Mouse (Mus musculus) macrophage (primary cell): ENCODE data around the gene Grip1. TPM values are rescaled to one million over a fixed set of nuclear protein-coding genes. Genes with fewer than 3 reads are reported as not detected.

Experiments used
- H3K27ac ChIP-seq: fragments of 350-480 bp; formaldehyde crosslinking; 2 replicates; pipeline ENCODE4 v1.9.0; 2021
- H3K36me3 ChIP-seq: fragments of 350-480 bp; formaldehyde crosslinking; 2 replicates; pipeline ENCODE4 v1.9.0; 2021; ENCODE audit errors: inconsistent target
- H3K4me3 ChIP-seq: fragments of 350-480 bp; formaldehyde crosslinking; 2 replicates; pipeline ENCODE4 v1.9.0; 2021; ENCODE audit errors: inconsistent target
- H3K79me2 ChIP-seq: fragments of 350-480 bp; formaldehyde crosslinking; 2 replicates; pipeline ENCODE4 v1.9.0; 2021; ENCODE audit errors: inconsistent target
- WGBS: methylation state at CpG from one replicate; pipeline ENCODE4 v1.1.7; 2026; ENCODE audit warnings: inconsistent platforms; ENCODE audit not compliant: missing documents; 5-methylcytosine and 5-hydroxymethylcytosine counted together
- polyA plus RNA-seq: library from polyadenylated mRNA; stranded (reverse); fragments of 250-400 nt; gene quantifications from 3 replicates; pipeline ENCODE4 v1.2.4, GENCODE M21; 2018; ENCODE audit warnings: inconsistent platforms

Grip1 gene
- polyA plus RNA-seq, 1 experiment from 2014 or later = not detected

GRCm38 (mm10) chr10:120031316-120031715 lies 577.7 kb downstream of the Grip1 start:
- 89% methylated on average over 8 of the region's 8 CpGs for WGBS
- no peaks in the 10 kb centered on the region for H3K79me2 ChIP-seq
- no peak overlapping the region for H3K27ac ChIP-seq
- no peaks in the 10 kb centered on the region for H3K36me3 ChIP-seq
- no peak overlapping the region for H3K4me3 ChIP-seq

DNA sequence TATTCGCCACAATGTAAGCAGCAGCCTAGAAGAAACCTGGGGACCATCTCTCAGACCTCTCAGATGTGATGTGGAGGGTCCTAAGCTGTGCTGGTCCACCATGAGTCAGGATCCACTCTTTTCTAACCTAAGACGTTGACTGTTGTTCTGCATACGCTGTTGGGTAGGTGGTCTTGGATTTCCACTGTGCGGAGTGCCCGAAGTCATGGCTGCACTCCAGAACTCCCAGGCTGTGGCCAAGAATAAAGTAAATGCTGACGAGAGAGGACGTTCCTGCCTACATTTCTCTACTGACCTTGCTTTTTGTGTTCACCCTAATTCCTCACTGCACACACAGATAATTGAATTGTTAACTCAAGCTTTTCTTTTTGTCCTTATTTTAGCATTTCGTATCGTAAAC lies 580.2 kb downstream of the Grip1 start:
- Histone ChIP-seq H3K36me3 (no peaks in the 10 kb centered on the region), H3K4me3 (no peak overlapping the region), H3K79me2 (no peaks in the 10 kb centered on the region), H3K27ac (no peak overlapping the region)
- WGBS = 90% methylated on average over 7 of the region's 9 CpGs

GRCm38 (mm10) chr10:120035211-120035733 lies 581.6 kb downstream of the Grip1 start:
- Histone ChIP-seq H3K27ac (no peak overlapping the region), H3K79me2 (no peaks in the 10 kb centered on the region), H3K4me3 (no peak overlapping the region), H3K36me3 (no peaks in the 10 kb centered on the region)
- 63% methylated on average over 15 of the region's 15 CpGs for WGBS

GRCm38 (mm10) chr10:120035824-120036223 lies 582.2 kb downstream of the Grip1 start:
- H3K27ac ChIP-seq = no peak overlapping the region
- H3K4me3 ChIP-seq = no peak overlapping the region
- no peaks in the 10 kb centered on the region for H3K79me2 ChIP-seq
- WGBS = 81% methylated on average over 6 of the region's 6 CpGs
- H3K36me3 ChIP-seq = no peaks in the 10 kb centered on the region

- no peaks in the 10 kb centered on the region for H3K36me3 ChIP-seq
- H3K27ac ChIP-seq = no peak overlapping the region
- no peak overlapping the region for H3K4me3 ChIP-seq
- 89% methylated on average over 5 of the region's 5 CpGs for WGBS
- no peaks in the 10 kb centered on the region for H3K79me2 ChIP-seq
Measured at GRCm38 (mm10) chr10:120038194-120038593, 584.6 kb downstream of the Grip1 start.

- Histone ChIP-seq H3K79me2 (no peaks in the 10 kb centered on the region), H3K27ac (no peak overlapping the region), H3K36me3 (no peaks in the 10 kb centered on the region), H3K4me3 (no peak overlapping the region)
- WGBS = 94% methylated on average over 6 of the region's 6 CpGs
Measured at GRCm38 (mm10) chr10:120044237-120044636, 590.6 kb downstream of the Grip1 start.

GRCm38 (mm10) chr10:120044714-120045234 lies 591.1 kb downstream of the Grip1 start:
- WGBS = 83% methylated on average over 1 of the region's 2 CpGs
- H3K36me3 ChIP-seq = no peaks in the 10 kb centered on the region

DNA sequence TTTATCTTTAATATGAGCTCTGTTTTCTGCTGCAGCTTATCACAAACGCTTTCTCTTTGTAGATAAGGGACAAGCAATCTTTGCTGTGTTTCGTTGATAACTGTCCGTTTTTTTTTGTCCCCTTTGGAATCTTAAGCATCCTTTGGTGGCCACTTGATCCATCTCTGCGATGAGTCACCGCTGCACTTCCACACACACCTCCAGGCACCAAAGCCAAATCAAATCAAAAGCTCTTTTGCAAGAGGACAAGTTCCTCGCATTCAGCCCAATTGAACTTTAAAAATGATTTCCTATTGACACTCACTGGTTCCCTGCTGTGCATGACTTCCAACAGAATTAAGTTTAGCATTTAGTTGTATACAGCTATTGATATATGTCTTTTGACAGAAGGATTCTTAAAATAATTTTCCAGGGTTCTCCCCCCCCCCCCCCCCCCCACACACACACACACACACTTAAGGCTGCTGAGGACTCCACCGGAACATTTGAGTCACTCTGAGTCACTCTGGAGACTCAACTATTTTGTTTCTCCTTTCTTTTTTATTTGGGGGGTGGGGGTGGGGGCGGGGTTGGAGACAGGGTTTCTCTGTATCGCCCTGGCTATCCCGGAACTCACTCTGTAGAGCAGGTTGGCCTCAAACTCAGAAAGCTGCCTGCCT lies 607.1 kb downstream of the Grip1 start:
- whole genome bisulfite sequencing = 92% methylated on average over 10 of the region's 10 CpGs
- H3K4me3 ChIP-seq = no peak overlapping the region
- no peak overlapping the region for H3K27ac ChIP-seq
- H3K36me3 ChIP-seq = no peaks in the 10 kb centered on the region
- no peaks in the 10 kb centered on the region for H3K79me2 ChIP-seq

More at GRCm38 (mm10) chr10:120044714-120045234, 591.1 kb downstream of the Grip1 start:
- Histone ChIP-seq H3K4me3 (no peak overlapping the region), H3K27ac (no peak overlapping the region), H3K79me2 (no peaks in the 10 kb centered on the region)

- Histone ChIP-seq H3K79me2 (no peaks in the 10 kb centered on the region), H3K4me3 (no peak overlapping the region), H3K27ac (no peak overlapping the region), H3K36me3 (no peaks in the 10 kb centered on the region)
- WGBS = 73% methylated on average over 24 of the region's 24 CpGs
Measured at GRCm38 (mm10) chr10:120061238-120062130, 607.9 kb downstream of the Grip1 start.

DNA sequence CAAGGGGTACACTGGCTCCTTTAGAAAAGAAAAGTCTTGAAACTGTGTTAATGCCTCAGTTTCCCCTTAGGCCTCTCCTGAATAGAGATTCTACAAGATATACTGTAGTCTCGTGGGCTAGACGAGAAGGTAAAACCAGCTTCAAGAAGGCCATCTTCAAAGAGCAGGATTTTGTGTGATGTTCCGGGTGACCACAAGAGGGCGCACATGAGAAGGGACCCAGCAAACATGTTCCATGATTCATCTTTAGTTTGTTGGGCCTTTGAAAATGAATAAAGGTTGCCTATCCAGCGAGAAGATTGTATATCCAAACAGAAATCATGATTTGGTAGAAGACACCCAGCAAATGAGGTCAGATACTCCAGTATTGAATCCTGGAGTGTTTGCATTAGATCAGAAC lies 610.8 kb downstream of the Grip1 start:
- H3K27ac ChIP-seq = no peak overlapping the region
- no peaks in the 10 kb centered on the region for H3K36me3 ChIP-seq
- 11% methylated on average over 5 of the region's 5 CpGs for WGBS
- no peaks in the 10 kb centered on the region for H3K79me2 ChIP-seq
- H3K4me3 ChIP-seq = no peak overlapping the region

DNA sequence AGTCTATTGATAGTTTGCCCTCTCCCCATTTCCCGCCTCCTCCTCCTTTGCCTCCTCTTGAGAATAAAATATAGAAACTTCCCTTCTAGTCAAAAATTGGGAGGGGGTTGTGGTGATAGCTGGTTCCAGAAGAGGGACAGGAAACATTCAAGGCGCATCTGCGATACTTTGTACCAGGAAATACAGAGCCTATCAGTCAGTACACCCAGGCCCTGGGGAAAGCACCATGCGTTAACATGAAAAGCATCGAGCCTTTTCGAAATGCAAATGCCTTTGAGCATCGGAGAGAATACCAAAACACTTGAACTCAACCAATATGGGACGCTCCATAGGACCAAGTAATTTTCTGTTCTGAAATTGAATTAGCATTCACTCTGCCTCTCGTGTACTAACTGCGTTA lies 612.7 kb downstream of the Grip1 start:
- 95% methylated on average over 10 of the region's 10 CpGs for WGBS
- H3K36me3 ChIP-seq = no peaks in the 10 kb centered on the region
- no peaks in the 10 kb centered on the region for H3K79me2 ChIP-seq
- H3K4me3 ChIP-seq = no peak overlapping the region
- no peak overlapping the region for H3K27ac ChIP-seq

DNA sequence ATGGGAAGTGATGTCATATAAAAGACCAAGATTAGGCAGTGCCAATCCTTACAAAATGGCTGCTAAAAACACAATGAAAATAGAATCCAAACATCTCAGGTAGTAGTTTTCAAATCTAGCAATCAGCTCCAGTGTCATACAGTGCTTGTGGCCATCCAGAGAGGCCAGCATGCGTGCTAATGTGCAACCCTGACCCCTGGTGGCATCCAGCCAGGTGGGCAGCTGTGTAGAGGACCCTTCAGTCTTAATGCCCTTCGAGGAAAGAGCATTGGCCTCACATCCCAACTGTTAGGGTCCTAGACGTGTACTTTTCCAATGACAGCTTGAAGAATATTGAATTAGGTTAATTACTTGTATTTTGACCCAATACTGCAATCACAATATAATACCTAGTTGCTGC lies 624.2 kb downstream of the Grip1 start:
- Histone ChIP-seq H3K36me3 (no peaks in the 10 kb centered on the region), H3K79me2 (no peaks in the 10 kb centered on the region), H3K27ac (no peak overlapping the region), H3K4me3 (no peak overlapping the region)
- 94% methylated on average over 3 of the region's 3 CpGs for WGBS

DNA sequence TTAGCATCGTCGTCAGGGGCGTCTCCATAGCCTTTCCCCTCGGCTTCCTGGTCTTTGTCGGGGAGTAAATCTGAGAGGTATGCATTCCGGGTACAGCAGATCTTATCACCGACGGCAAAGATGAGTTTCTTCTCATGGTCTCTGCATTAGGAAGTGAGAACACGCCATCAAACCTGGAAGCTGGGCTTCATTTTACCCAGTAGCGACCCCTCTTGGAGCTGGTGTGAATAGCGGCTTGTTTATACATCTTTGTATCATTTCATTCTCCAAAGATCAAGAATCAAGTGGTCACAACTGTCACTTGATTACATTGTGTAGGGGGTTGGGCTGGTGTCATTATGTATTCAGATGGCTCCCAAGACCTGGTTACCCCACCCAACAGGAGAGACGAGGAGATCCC lies 638.9 kb downstream of the Grip1 start:
- H3K79me2 ChIP-seq = no peaks in the 10 kb centered on the region
- peaks cover 93% of the 10 kb centered on the region for H3K36me3 ChIP-seq
- 91% methylated on average over 12 of the region's 12 CpGs for WGBS
- no peak overlapping the region for H3K4me3 ChIP-seq
- no peak overlapping the region for H3K27ac ChIP-seq

DNA sequence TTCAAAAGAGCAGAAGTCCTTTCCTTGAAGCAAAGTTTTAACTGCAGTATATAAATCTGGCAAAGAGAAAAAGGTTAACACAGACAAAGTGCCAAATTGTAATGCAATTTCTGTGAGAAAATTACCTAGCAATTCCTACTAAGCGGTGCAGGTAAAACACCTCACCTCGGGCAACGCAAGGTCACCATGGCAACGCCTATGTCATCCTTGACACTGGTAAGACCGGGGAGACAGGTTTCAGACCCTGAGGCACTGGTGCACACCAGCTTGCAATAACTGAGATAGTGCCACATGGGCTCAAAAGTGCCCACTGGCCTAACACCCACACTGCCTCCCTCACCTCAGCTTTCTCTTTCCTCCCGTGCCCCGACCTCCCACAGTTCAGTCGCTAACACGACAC lies 641.5 kb downstream of the Grip1 start:
- Histone ChIP-seq H3K79me2 (no peaks in the 10 kb centered on the region), H3K36me3 (peaks cover 88% of the 10 kb centered on the region), H3K4me3 (no peak overlapping the region), H3K27ac (no peak overlapping the region)
- WGBS = 93% methylated on average over 9 of the region's 9 CpGs

DNA sequence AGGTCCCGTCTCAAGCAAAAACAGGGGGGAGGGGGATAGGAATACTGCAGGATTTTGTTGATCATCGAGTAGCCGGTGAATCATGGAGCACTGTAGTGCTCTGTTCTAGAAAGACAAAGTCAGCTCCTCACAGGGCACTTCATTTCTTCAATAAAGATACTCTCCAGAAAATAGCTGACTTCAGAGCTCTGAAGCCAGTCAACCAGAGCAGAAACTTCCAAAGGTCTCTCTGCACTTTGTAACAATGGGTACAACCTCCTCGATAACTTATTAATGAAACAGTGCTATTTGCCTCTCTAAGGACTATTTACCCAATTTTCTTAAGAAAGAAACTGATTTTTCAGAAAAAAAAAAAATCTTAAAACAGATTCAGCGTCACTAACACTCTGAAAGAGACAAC lies 642.1 kb downstream of the Grip1 start:
- H3K79me2 ChIP-seq = no peaks in the 10 kb centered on the region
- H3K4me3 ChIP-seq = no peak overlapping the region
- WGBS = 95% methylated on average over 5 of the region's 5 CpGs
- H3K27ac ChIP-seq = no peak overlapping the region
- H3K36me3 ChIP-seq = peaks cover 88% of the 10 kb centered on the region
